Mouse (Mus musculus) forebrain, embryonic 15.5 days (tissue): ENCODE measurements around the gene Atp1b4. TPM values are rescaled to one million over a fixed set of nuclear protein-coding genes. Genes with fewer than 3 reads are reported as not detected.
"Not testable (repeated sequence)": the region's sequence is repeated elsewhere in the genome, so short reads cannot be mapped to it uniquely, and the experiment has no call there.

Source experiments
- ATAC-seq: fragments of 200-750 bp; cut with Nextera tagmentation; replicated peaks from 2 replicates; pipeline ENCODE4 v1.8.0; 2017; ENCODE audit warnings: mild to moderate bottlenecking, moderate TSS enrichment, moderate library complexity
- H3K27ac ChIP-seq: fragments of 300-500 bp; sonication (generic); replicated peaks from 2 replicates; pipeline ENCODE4 v1.5.1; 2015; ENCODE audit warnings: mild to moderate bottlenecking, inconsistent platforms
- H3K27me3 ChIP-seq: fragments of 300-500 bp; sonication (generic); 2 replicates; pipeline ENCODE4 v1.6.1; 2015; ENCODE audit warnings: inconsistent platforms
- H3K36me3 ChIP-seq: fragments of 300-500 bp; sonication (generic); 2 replicates; pipeline ENCODE4 v1.6.1; 2015; ENCODE audit warnings: mild to moderate bottlenecking, inconsistent platforms
- H3K4me1 ChIP-seq: fragments of 300-500 bp; sonication (generic); 2 replicates; pipeline ENCODE4 v1.6.1; 2015; ENCODE audit warnings: inconsistent platforms
- H3K4me2 ChIP-seq: fragments of 300-500 bp; sonication (generic); replicated peaks from 2 replicates; pipeline ENCODE4 v1.6.1; 2015; ENCODE audit warnings: mild to moderate bottlenecking, inconsistent platforms
- H3K4me3 ChIP-seq: fragments of 300-500 bp; sonication (generic); 2 replicates; pipeline ENCODE4 v1.5.1; 2015; ENCODE audit warnings: mild to moderate bottlenecking, inconsistent platforms
- H3K9ac ChIP-seq: fragments of 300-500 bp; sonication (generic); replicated peaks from 2 replicates; pipeline ENCODE4 v1.6.1; 2015; ENCODE audit warnings: mild to moderate bottlenecking, inconsistent platforms
- H3K9me3 ChIP-seq: fragments of 300-500 bp; sonication (generic); 2 replicates; pipeline ENCODE4 v1.6.1; 2016; ENCODE audit warnings: inconsistent platforms
- WGBS: fragments of 180-500 bp; shearing (Covaris S2); methylation state at CpG from one replicate; pipeline ENCODE4 v1.1.7; 2015; ENCODE audit warnings: mixed read lengths; 5-methylcytosine and 5-hydroxymethylcytosine counted together
- polyA plus RNA-seq: library from polyadenylated mRNA; unstranded; fragments of >200 nt; fragmentation: Nextera tagmentation; extraction: Ambion mirVana; gene quantifications from 2 replicates; pipeline ENCODE4 v1.2.1, GENCODE M21; 2015

The Atp1b4 gene
- 0.05 TPM in 1 of 2 replicates, not detected in the other for polyA plus RNA-seq

DNA sequence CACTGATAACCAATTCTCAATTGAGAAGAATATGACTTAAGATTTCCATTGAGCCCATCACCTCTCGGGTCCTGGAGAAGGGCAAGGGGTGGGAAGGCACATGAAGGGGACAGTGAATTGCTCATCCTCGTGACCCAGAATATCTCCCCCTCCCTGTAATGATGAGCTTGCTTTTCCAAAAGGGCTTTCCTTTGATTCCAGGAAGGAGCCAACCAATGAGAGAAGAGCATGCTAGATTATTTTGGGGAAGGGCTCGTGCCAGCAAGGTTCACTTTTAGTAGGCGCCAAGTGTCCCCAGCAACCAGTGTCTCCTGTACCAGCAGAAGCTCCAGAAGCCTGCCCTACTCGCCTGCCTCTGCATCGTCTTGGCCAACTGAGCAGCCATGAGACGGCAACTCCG is at the start of gene Atp1b4:
TSS of gene Atp1b4 (plus strand) at position 301 of the 400 bp plus-strand sequence.
- ATAC-seq, result no peak
- no peak within 1 kb of the TSS for H3K27ac ChIP-seq
- H3K36me3 ChIP-seq, result no peaks in the 10 kb centered on the region
- no peak within 1 kb of the TSS for H3K4me2 ChIP-seq
- no peak within 1 kb of the TSS for H3K9ac ChIP-seq
- no peak within 1 kb of the TSS for H3K4me3 ChIP-seq
- no peaks in the 10 kb centered on the region for H3K27me3 ChIP-seq
- H3K9me3 ChIP-seq, result no peaks in the 10 kb centered on the region
- H3K4me1 ChIP-seq, result no peaks in the 10 kb centered on the region
- 87% methylated on average over 8 of the region's 8 CpGs for WGBS

DNA sequence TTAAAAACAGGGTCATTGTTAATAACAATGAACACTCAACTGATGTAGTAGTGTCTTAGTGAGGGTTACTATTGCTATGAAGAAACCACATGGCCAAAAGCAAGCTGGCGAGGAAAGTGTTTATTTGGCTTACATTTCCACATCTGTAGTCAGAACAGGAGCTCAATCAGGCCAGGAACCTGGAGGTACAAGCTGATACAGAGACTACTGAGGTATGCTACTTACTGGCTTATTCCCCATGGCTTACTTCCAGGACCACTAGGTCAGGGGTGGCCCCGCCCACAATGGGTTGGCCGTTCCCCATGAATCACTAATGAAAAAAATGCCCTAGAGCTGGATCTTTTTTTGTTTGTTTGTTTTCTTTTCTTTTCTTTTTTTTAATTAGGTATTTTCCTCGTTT is 7.4 kb upstream of the Atp1b4 start:
- H3K4me1 ChIP-seq, result no peaks in the 10 kb centered on the region
- no peak overlapping the region for H3K4me2 ChIP-seq
- no peaks in the 10 kb centered on the region for H3K9me3 ChIP-seq
- H3K27ac ChIP-seq, result no peak overlapping the region
- no peak for ATAC-seq
- no peak overlapping the region for H3K4me3 ChIP-seq
- H3K27me3 ChIP-seq, result no peaks in the 10 kb centered on the region
- no peaks in the 10 kb centered on the region for H3K36me3 ChIP-seq
- H3K9ac ChIP-seq, result no peak overlapping the region
- WGBS, result 60% methylated on average over 4 of the region's 4 CpGs

- no peaks in the 10 kb centered on the region for H3K9me3 ChIP-seq
- H3K9ac ChIP-seq, result no peak overlapping the region
- H3K36me3 ChIP-seq, result no peaks in the 10 kb centered on the region
- no peaks in the 10 kb centered on the region for H3K4me1 ChIP-seq
- no peak for ATAC-seq
- no peak overlapping the region for H3K4me2 ChIP-seq
- no peak overlapping the region for H3K4me3 ChIP-seq
- no peak overlapping the region for H3K27ac ChIP-seq
- H3K27me3 ChIP-seq, result no peaks in the 10 kb centered on the region
- WGBS, result 87% methylated on average over 2 of the region's 2 CpGs
Observed at GRCm38 (mm10) chrX:38311054-38311453, 4.9 kb upstream of the Atp1b4 start.

GRCm38 (mm10) chrX:38312910-38313625 is 2.9 kb upstream of the Atp1b4 start:
- no peaks in the 10 kb centered on the region for H3K36me3 ChIP-seq
- no peaks in the 10 kb centered on the region for H3K27me3 ChIP-seq
- no peaks in the 10 kb centered on the region for H3K4me1 ChIP-seq
- H3K4me2 ChIP-seq, result no peak overlapping the region
- no peak overlapping the region for H3K9ac ChIP-seq
- no peaks in the 10 kb centered on the region for H3K9me3 ChIP-seq
- peak; percentile 97 for ATAC-seq
- H3K27ac ChIP-seq, result peak overlapping the region; percentile 56; the same call in 1 of the 2 replicates
- 32% methylated on average over 9 of the region's 9 CpGs for WGBS
- H3K4me3 ChIP-seq, result no peak overlapping the region

DNA sequence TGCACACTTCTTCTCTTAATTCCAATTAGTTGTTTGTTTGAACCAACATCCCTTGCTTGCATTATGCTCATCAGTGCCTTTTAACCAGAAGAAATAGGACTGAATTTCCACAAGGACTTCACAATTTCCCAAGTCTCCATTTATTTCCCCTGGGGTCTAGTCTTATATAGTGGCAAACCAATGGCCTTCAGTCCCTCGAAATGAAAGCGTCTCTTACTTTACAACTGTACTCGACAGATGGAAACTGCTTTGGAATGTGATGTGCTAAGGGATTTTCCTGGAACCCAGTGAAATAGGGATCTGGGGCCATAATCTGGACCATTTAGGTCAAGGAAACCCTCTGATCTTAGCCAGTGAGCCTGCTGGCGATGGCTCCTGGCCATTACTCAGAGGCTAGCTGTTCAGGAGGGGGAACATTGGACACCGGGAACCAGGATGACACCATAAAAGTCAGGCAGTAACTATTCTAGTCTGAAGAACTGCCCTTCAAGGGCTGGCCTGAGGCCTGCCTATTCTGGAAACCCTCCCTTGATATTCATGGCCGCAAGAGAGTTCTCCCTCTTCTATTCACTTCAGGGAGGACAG is 2.3 kb upstream of the Atp1b4 start:
- Histone ChIP-seq H3K4me3 (no peak overlapping the region), H3K9ac (no peak overlapping the region), H3K36me3 (no peaks in the 10 kb centered on the region), H3K27ac (peak overlapping the region; percentile 56), H3K27me3 (no peaks in the 10 kb centered on the region), H3K4me2 (no peak overlapping the region), H3K9me3 (no peaks in the 10 kb centered on the region), H3K4me1 (no peaks in the 10 kb centered on the region)
- 33% methylated on average over 6 of the region's 6 CpGs for WGBS
- ATAC-seq, result peak; percentile 18; the same call in 1 of the 2 replicates

DNA sequence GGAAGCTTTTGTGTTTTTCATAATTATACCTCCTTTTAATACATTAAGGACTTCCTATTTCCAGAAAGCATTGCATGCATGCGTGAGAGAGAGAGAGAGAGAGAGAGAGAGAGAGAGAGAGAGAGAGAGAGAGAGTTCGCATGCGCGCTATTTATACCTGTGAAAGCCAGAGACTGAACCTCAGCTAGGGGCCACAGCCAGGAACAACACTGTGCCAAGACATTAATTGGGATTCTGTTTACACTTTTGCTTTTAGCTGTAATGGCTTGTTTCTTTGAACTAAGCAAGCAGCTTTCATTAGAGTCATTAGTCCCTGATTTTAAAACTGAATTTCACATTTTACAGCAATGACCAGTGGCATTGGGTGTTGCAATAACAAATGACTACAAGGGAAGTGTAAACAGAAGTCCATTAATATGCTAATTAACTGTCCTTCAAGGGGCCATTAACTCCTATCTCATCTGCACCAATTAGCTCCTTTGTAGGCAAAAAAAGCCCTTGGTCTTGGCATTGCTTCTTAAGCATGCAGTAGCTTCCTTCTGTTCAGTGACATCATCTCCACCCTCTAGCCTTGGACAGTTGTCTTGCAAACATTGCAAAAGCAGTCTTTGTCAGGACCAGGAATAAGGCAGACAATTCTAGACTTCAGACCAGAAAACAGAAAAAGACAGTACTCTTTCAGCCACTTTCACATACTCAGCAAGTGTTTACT is 14.9 kb downstream of the Atp1b4 start:
- H3K9me3 ChIP-seq, result no peaks in the 10 kb centered on the region
- H3K4me1 ChIP-seq, result no peaks in the 10 kb centered on the region
- H3K27me3 ChIP-seq, result no peaks in the 10 kb centered on the region
- no peak overlapping the region for H3K4me3 ChIP-seq
- 39% methylated on average over 4 of the region's 4 CpGs for WGBS
- no peaks in the 10 kb centered on the region for H3K36me3 ChIP-seq
- H3K27ac ChIP-seq, result no peak overlapping the region
- no peak overlapping the region for H3K9ac ChIP-seq
- peak; percentile 66 for ATAC-seq
- H3K4me2 ChIP-seq, result no peak overlapping the region

DNA sequence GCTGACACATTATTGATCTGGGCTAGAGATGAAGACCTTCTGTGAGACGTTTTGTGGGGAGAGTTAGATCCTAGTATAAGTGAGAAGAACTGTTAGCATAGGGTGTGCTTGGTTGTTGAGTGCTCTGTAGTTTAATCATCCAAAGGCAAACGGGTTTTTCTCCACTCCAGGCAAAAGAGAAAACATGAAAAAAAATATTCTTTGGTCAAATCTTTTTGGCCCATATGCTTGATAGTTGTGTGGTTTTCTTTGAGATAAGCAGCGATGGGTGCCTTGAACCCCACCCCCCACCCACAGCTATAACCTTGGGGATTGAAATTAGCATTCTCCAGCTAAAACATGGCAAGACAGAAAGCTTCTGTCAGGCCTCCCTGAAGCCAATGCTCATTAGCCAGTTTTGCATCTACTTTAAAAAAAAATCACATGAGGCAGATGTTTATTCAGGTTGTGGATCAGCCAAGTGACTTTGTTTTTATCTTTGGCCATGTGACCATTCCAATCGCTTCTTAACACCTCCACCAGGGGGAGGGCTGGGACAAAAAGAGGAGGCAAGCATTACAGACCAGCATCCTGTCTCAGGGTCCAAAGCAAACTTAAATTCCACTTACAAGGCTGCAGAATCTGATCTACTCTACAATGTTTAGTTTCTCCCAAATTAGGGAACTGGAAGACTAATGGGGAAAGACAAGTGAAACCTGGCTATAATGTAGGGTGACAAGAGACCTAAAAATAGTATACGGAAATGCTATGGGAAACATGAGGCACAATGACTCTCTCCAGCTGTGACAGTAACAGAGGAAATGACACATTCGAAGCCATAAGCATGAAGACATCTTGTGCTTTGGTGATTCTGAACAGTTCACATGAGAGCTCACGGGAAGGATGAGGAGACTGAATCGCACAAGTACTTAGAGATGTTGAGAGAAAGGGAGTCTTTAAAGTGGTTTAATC is 18.6 kb downstream of the Atp1b4 start:
- Histone ChIP-seq H3K36me3 (no peaks in the 10 kb centered on the region), H3K4me2 (no peak overlapping the region), H3K27ac (no peak overlapping the region), H3K9me3 (no peaks in the 10 kb centered on the region), H3K4me3 (no peak overlapping the region), H3K9ac (no peak overlapping the region), H3K4me1 (no peaks in the 10 kb centered on the region), H3K27me3 (no peaks in the 10 kb centered on the region)
- no peak for ATAC-seq
- 66% methylated on average over 8 of the region's 8 CpGs for WGBS

GRCm38 (mm10) chrX:38362016-38362415 is 46.0 kb downstream of the Atp1b4 start:
- 74% methylated on average over 8 of the region's 8 CpGs for WGBS
- Histone ChIP-seq H3K36me3 (no peaks in the 10 kb centered on the region), H3K4me3 (no peak overlapping the region), H3K4me1 (no peaks in the 10 kb centered on the region), H3K27me3 (no peaks in the 10 kb centered on the region), H3K27ac (no peak overlapping the region), H3K4me2 (no peak overlapping the region), H3K9me3 (no peaks in the 10 kb centered on the region), H3K9ac (no peak overlapping the region)
- ATAC-seq, result no peak

DNA sequence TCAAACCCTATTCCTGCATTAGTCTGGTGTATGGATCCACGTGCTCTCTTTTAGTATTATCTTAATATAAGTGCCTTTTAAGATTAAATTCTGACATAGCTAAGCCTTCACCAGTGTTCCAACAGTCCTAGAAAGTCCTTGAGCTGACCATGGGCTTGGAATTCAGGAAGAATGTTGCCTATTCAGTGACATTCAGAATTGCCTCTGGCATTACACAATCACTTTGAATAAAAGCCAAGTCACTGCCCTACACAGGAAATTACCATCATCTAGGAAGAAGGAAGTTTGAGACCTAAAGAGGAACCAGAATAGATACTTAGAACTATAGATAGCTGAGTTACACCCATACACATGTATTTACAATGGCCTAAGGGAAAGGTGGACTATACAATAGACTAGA is 48.6 kb downstream of the Atp1b4 start:
- H3K9me3 ChIP-seq, H3K27me3 ChIP-seq, H3K4me2 ChIP-seq, H3K36me3 ChIP-seq, H3K4me3 ChIP-seq, H3K27ac ChIP-seq, H3K4me1 ChIP-seq, ATAC-seq, H3K9ac ChIP-seq: not testable (repeated sequence)
- WGBS, result 75% methylated on average over 1 of the region's 1 CpGs

DNA sequence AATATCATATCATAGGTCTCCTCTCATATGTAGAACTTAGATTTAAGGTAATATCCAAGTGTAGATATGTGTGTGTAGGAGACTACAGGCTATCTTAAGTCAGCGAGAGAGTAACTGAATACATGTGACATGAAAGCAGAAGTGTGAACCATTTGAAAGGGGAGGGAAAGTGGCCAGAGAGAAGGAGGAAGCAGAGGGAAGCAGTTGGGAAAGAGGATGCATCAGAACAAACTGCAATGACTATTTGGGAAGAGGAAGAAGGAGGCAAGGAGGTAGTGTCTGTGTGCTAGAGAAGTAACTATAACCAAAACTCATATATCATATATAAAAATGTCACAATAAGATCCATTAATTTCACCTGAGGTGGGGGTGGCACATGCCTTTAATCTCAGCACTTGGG is 57.2 kb downstream of the Atp1b4 start:
- ATAC-seq, H3K4me1 ChIP-seq, H3K36me3 ChIP-seq, H3K4me2 ChIP-seq, H3K9ac ChIP-seq, H3K27ac ChIP-seq, H3K9me3 ChIP-seq, H3K27me3 ChIP-seq, H3K4me3 ChIP-seq: not testable (repeated sequence)
- 70% methylated on average over 1 of the region's 1 CpGs for WGBS
